In genomic region chr19:8728335-8729099, GRCm38 (mm10) we compare ENCODE assay signal across 8 mouse cellular contexts. TPM values are rescaled to one million over a fixed set of nuclear protein-coding genes. Genes with fewer than 3 reads are reported as not detected.
DNase-seq lines count a peak whose midpoint lies in the region; ATAC-seq and TF ChIP-seq lines count a peak whose summit lies in the region.
"Not testable (repeated sequence)": the region's sequence is repeated elsewhere in the genome, so short reads cannot be mapped to it uniquely, and the experiment has no call there.
"Had no signal": no experiment of that assay in that cellular context is flagged by ENCODE, and none has a peak within 500 bp of the region (broad histone marks: within the 10 kb centered on the region; RNA-seq: fewer than 3 reads in every experiment).

No protein-coding gene starts in this region.

- DNase-seq in 3134 (ENCODE audit: extremely low read depth, insufficient read length, low spot score) = peak; percentile 56
- DNase-seq in CH12.LX (ENCODE audit: extremely low read depth); liver, embryonic 13.5 days: not testable (repeated sequence)
- peak; percentile 33 for DNase-seq in R1 (ENCODE audit: low read depth, low spot score)

- H3K4me3 ChIP-seq in CH12.LX (replicated peaks in 1 of 3; ENCODE audit: low read depth in 2 of 3, low read length in 2 of 3, poor library complexity in 1 of 3); embryonic fibroblast, embryonic 13.5 days (ENCODE audit: insufficient read depth, low read length); liver, embryonic 13.5 days (replicated peaks): not testable (repeated sequence)

- H3K27ac ChIP-seq in CH12.LX (ENCODE audit: insufficient read depth, low read depth); embryonic fibroblast, embryonic 13.5 days (ENCODE audit: insufficient read depth, low read length): not testable (repeated sequence)
- H3K27ac ChIP-seq in liver, embryonic 13.5 days = 0 out of 2 replicates have a peak overlapping the region, but pooled peaks have one; percentile 18

- peaks cover 26 to 34% of the 10 kb centered on the region in 2 experiments for H3K36me3 ChIP-seq in CH12.LX (replicated peaks in 1 of 2; ENCODE audit: control insufficient read depth in 1 of 2, insufficient read depth in 1 of 2, low read length in 1 of 2)
- H3K36me3 ChIP-seq in liver, embryonic 13.5 days = peaks cover 32% of the 10 kb centered on the region

- ATAC-seq in liver, embryonic 13.5 days (ENCODE audit: low read depth) = not testable (repeated sequence)

- TF ChIP-seq CTCF in CH12.LX (conservative IDR thresholded peaks at IDR 0.05 in 1 of 2, IDR thresholded peaks at IDR 0.05 in 1 of 2; ENCODE audit: low read depth in 2 of 2, low read length in 2 of 2) = peak in 1 of 2 experiments; percentile 23; a peak in 1 of 4 replicates
- not testable (repeated sequence) for TF ChIP-seq CTCF in embryonic fibroblast, embryonic 13.5 days (IDR thresholded peaks at IDR 0.05; ENCODE audit: borderline replicate concordance, insufficient read depth, low read length)

- TF ChIP-seq EP300 in CH12.LX (IDR thresholded peaks at IDR 0.05; ENCODE audit: low read length) = not testable (repeated sequence)

- H3K9me3 ChIP-seq in CH12.LX (replicated peaks; ENCODE audit: low read length); liver, embryonic 13.5 days (replicated peaks): not testable (repeated sequence)

- H3K4me1 ChIP-seq in CH12.LX (ENCODE audit: control insufficient read depth in 1 of 2, insufficient read depth in 2 of 2) = peaks cover 2 to 16% of the 10 kb centered on the region in 2 experiments; a peak in 3 of 4 replicates
- not testable (repeated sequence) for H3K4me1 ChIP-seq in embryonic fibroblast, embryonic 13.5 days (ENCODE audit: control insufficient read depth, insufficient read depth, low read length)
- peaks cover 27% of the 10 kb centered on the region for H3K4me1 ChIP-seq in liver, embryonic 13.5 days (replicated peaks)

- peaks cover 25% of the 10 kb centered on the region for H3K79me2 ChIP-seq in CH12.LX (replicated peaks; ENCODE audit: control insufficient read depth, extremely low read depth, insufficient read depth, poor library complexity, severe bottlenecking)

- in situ Hi-C loops in CH12.LX (cut with MboI; ENCODE audit: low pct_ligation_motif_present, low pct_unique_long_range_greater_than_20kb, low sequenced_read_pairs) = loop anchor here (25.0 kb wide), 1 partner anchor 384 kb away; no protein-coding TSS in a partner anchor

- H3K9ac ChIP-seq in CH12.LX (ENCODE audit: insufficient read depth, low read depth); liver, embryonic 13.5 days: not testable (repeated sequence)

- not testable (repeated sequence) for H3K4me2 ChIP-seq in CH12.LX (ENCODE audit: insufficient read depth, low read depth, poor library complexity, severe bottlenecking); liver, embryonic 13.5 days

- not testable (repeated sequence) for H3K27me3 ChIP-seq in CH12.LX (replicated peaks); liver, embryonic 13.5 days

- dilution Hi-C loops in CH12.LX (cut with MboI; ENCODE audit: extremely low pct_ligation_motif_present, extremely low pct_unique_long_range_greater_than_20kb, low sequenced_read_pairs) = not testable (repeated sequence)

- not testable (repeated sequence) for TF ChIP-seq POLR2A in CH12.LX (IDR thresholded peaks at IDR 0.05; ENCODE audit: low read depth, low read length)
- peak; percentile 9; the same call in 1 of the 2 replicates for TF ChIP-seq POLR2A in embryonic fibroblast, embryonic 13.5 days (IDR thresholded peaks at IDR 0.05; ENCODE audit: low read depth, low read length)

- not testable (repeated sequence) for TF ChIP-seq RAD21 in CH12.LX (IDR thresholded peaks at IDR 0.05; ENCODE audit: low read depth, low read length)

- WGBS in liver, embryonic 13.5 days (ENCODE audit: insufficient replicate concordance) = 46% methylated on average over 3 of the region's 3 CpGs

TF ChIP-seq in CH12.LX, 34 proteins besides CTCF, POLR2A, EP300 and RAD21:
- TF ChIP-seq ZMIZ1 (IDR thresholded peaks at IDR 0.05; ENCODE audit: low read depth, low read length) = 0 out of 2 replicates have a peak, but pooled peaks have one; percentile 30

RNA-seq across cellular contexts. Expression of gene Slc3a2, which starts 5.3 kb away (rescaled TPM):
- total RNA-seq in CH12.LX (2012; rRNA removed) = 177 and 269 TPM in 2 replicates
- 251 and 284 TPM in 2 replicates for total RNA-seq in CH12.LX (2014; rRNA removed)
- polyA plus RNA-seq in CH12.LX (2012; ENCODE audit: insufficient read length, low read depth) = 432 and 478 TPM in 2 replicates
- polyA plus RNA-seq in embryonic fibroblast, embryonic 13.5 days (2011; ENCODE audit: insufficient read length, low read depth, missing spikeins) = 203 and 309 TPM in 2 replicates
- polyA plus RNA-seq in liver, embryonic 13.5 days (2015; fragmentation: Nextera tagmentation; extraction: Ambion mirVana) = 118 and 128 TPM in 2 replicates

RNA-seq across cellular contexts. Expression of gene Wdr74, which starts 7.1 kb away (rescaled TPM):
- total RNA-seq in CH12.LX (2012; rRNA removed) (133 and 179 TPM in 2 replicates), CH12.LX (2014; rRNA removed) (182 and 203 TPM in 2 replicates)
- polyA plus RNA-seq in CH12.LX (2012; ENCODE audit: insufficient read length, low read depth) = 208 and 235 TPM in 2 replicates
- 46.5 and 52.3 TPM in 2 replicates for polyA plus RNA-seq in embryonic fibroblast, embryonic 13.5 days (2011; ENCODE audit: insufficient read length, low read depth, missing spikeins)
- 80.8 and 81.6 TPM in 2 replicates for polyA plus RNA-seq in liver, embryonic 13.5 days (2015; fragmentation: Nextera tagmentation; extraction: Ambion mirVana)

RNA-seq across cellular contexts. Expression of gene 1700092M07Rik, which starts 12.0 kb away (rescaled TPM):
- total RNA-seq in CH12.LX (2012; rRNA removed) (3.8 and 4.8 TPM in 2 replicates), CH12.LX (2014; rRNA removed) (1.0 and 2.4 TPM in 2 replicates)
- 3.1 and 4.3 TPM in 2 replicates for polyA plus RNA-seq in CH12.LX (2012; ENCODE audit: insufficient read length, low read depth)
- not detected in 2 replicates for polyA plus RNA-seq in embryonic fibroblast, embryonic 13.5 days (2011; ENCODE audit: insufficient read length, low read depth, missing spikeins)
- 0.81 and 1.3 TPM in 2 replicates for polyA plus RNA-seq in liver, embryonic 13.5 days (2015; fragmentation: Nextera tagmentation; extraction: Ambion mirVana)
- polyA plus RNA-seq: activated CD4-positive, CD25-positive, alpha-beta regulatory T cell, adult 4 months; cortical plate, adult 2 months; erythroblast, embryonic 14.5 days had no signal

RNA-seq across cellular contexts. Expression of gene Stx5a, which starts 12.7 kb away (rescaled TPM):
- total RNA-seq in CH12.LX (2012; rRNA removed) (47.5 and 48.1 TPM in 2 replicates), CH12.LX (2014; rRNA removed) (49.1 and 49.7 TPM in 2 replicates)
- 35.2 and 39.3 TPM in 2 replicates for polyA plus RNA-seq in CH12.LX (2012; ENCODE audit: insufficient read length, low read depth)
- polyA plus RNA-seq in embryonic fibroblast, embryonic 13.5 days (2011; ENCODE audit: insufficient read length, low read depth, missing spikeins) = 97.6 and 114 TPM in 2 replicates
- 48.2 and 51.9 TPM in 2 replicates for polyA plus RNA-seq in liver, embryonic 13.5 days (2015; fragmentation: Nextera tagmentation; extraction: Ambion mirVana)

RNA-seq across cellular contexts. Expression of gene Nxf1, which starts 28.4 kb away (rescaled TPM):
- total RNA-seq in CH12.LX (2012; rRNA removed) (66.5 and 83.6 TPM in 2 replicates), CH12.LX (2014; rRNA removed) (101 and 102 TPM in 2 replicates)
- 136 and 160 TPM in 2 replicates for polyA plus RNA-seq in CH12.LX (2012; ENCODE audit: insufficient read length, low read depth)
- polyA plus RNA-seq in embryonic fibroblast, embryonic 13.5 days (2011; ENCODE audit: insufficient read length, low read depth, missing spikeins) = 172 and 183 TPM in 2 replicates
- 93.3 and 104 TPM in 2 replicates for polyA plus RNA-seq in liver, embryonic 13.5 days (2015; fragmentation: Nextera tagmentation; extraction: Ambion mirVana)
